Mouse (Mus musculus) ovary, adult 18-20 months (tissue): ENCODE results near the gene E130114P18Rik.

ENCODE experiments used
- DNase-seq: peaks from one replicate; pipeline ENCODE4 v3.0.0; 2022; ENCODE audit warnings: low spot score, mixed read lengths

E130114P18Rik gene

DNA sequence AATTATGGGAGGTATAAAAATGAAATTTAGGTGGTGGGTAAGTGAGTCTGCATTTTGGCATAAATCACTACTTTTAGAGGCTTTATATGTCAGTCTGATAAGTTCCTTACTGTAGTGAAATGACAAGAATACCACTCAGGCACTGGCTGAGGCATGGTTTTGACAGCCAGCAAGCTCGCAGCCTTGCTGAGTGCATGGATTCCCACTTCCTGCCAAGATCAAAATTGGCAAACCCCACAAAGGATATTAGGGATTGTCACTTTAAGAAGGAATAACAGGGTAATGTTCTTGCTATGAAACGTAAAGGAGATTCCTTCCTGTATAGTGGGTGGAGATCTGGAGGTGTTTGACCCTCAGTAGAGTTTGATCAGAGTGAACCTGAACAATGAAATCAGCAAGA, 27.4 kb upstream of the E130114P18Rik start:
- no peak for DNase-seq

DNA sequence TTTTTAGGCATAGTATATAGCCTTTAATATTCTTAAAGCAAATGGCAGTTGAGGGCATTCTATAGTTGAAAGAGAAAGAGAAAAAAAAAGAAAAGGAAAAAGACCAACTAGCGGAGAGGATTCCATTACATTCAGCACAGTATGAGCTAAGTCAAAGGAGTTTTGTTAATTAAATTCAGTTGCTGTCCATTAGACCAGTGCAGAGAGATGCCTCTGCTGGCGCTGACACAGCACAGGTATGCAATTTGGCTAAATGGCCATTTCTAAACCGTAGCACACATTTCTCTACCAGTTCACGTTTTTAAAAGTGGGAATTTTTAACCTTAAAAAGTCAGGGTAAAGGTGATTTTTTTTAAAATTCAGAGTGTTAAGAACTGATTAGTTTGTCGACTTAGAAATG, 26.8 kb upstream of the E130114P18Rik start:
- no peak for DNase-seq

DNA sequence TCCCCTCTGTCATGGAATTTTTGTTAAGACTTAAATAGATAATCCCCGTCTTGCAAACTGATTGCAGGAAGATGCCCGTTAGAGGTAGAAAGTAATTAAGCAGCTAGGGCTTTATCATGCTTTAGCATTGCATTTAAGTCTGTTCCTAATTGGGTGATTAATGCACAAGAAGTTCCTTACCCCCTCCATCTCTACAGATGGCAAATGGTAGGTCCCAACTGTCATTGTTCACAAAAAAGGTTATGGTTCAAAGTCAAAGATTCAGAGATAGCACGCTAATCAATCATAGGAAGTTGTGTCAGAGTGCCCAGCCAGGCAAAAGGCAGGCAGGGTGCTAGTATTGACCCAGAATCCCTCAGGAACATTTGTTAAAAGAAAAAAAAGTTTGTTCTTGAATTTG, 25.9 kb upstream of the E130114P18Rik start:
- no peak for DNase-seq

DNA sequence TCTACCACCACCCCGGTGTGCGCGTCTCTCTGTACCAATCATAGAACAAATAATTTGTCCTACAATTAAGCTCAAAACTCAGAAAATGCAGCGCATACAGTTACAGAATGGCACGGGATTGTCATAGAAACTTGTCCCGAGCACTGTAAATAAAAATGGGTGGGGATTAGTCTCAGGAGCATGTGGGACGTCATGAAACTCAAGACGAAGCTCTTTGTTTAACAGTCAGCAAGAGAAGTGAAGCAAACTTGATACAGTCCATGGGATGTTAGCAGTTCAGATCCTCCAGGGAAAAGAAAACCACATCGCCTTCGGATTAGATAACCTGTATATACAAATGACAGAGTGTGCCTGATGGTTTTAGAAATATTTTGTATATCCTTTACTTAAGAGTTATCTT, 18.6 kb upstream of the E130114P18Rik start:
- DNase-seq = no peak

DNA sequence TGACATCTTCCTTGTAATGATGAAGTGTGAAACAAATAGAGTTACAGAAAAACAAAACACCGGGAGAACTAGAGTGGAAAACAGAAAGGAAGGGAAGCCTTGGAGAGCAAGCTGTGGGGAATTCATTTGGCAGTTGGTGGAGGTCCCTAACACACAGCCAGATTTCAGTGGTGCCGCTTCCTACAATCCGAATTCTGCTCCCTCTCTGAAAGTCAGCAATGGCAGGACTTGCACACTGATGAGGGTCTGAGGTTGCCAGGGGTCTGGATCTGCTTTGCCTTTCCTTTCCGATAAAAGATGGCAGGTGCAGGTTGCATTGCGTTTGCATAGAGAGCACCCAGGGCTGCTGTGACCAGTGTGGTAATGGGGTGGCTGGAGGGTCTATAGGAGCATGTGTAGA, 18.1 kb upstream of the E130114P18Rik start:
- DNase-seq = no peak

DNA sequence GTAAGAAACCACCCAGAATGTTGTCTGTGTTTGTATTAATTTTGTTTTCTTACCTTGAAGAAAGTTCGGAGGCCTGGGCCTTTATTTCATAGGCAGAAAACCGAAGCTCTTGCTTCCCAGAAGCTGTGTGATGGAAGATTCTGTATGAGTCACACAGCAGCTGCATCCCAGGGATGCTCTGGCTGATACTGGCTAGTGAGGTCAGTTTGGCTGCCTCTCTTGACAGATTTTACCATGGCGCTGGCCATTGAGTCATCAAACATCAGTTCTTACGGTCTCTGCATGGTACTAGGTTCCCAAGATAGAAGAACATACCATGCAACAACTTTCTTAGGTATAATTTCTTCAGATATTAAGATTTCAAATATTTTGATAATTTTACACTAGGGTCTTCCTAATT, 17.0 kb upstream of the E130114P18Rik start:
- DNase-seq = no peak

DNA sequence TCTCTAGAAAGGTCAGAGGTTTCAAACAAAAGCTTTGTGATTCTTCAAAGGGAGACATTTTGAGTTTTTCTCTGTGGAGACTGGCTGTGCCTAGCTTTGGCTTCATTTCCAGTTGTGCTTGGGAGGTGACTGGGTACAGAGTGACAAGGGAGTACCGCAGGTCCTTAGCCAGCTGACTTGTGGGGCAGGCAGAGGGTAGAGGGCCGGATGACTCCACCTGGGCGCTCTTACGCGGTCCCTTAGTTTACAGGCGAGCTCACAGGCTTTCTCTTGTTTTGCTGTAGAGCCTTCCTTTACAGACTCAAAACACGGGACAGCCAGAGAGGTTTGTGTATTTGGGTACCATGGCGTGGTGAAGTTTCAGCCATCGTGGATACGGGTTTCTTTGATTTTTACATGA, 16.1 kb upstream of the E130114P18Rik start:
- no peak for DNase-seq

DNA sequence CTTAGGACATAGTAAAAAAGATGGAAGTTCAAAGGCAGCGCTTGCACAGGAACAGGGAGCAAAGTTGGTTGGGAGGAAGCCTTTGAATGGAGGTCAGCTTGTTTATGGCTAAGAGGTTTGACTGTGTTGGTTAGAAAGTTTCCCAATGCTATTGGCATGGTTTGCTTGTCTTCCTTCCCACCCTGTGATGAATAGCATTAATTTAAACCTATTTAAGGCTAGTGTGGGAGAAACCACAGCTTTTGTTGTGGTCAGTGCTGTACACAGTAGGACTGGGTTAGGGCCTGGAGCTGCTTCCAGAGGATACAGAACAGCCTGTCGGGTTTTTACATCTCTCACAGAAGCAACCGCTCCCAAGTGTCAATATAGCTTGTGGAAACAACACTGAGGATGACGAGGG, 10.7 kb upstream of the E130114P18Rik start:
- DNase-seq = no peak

DNA sequence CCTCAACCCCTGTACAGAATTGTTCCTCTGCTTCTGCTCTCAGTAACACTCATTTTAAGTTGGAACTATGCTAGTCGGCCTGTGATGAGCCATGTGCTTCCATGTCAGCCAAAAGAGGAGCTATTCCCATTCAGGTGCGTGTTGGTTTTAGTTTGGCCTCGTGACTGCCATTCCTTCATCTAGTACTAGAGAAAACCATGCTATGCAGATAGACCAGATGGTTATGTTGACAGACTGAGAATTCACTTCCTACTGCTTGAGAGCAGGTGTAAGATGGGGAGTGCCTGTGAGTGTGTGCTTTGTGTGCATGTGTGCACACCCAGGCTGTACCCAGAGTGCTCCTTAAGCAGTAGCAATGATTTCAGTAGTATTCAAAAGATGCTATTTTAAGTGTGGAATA, 9.6 kb upstream of the E130114P18Rik start:
- no peak for DNase-seq

DNA sequence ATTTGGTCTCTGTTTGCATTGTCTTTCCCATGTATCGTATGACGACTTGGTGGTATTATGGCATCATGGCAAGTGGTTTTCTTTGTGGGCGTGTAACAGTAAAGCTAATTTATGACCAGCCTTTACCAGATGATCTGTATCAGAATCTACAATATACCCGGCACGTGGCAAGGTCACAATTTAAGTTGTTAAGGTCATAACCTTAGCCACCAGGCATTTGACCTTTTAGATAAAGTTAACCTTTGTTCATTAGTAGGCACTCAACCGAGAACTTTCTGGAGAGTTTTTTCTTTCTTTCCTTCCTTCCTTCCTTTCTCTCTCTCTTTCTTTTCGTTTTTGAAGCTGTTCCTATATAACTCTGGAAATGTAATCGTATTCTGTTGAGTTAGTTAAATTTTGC, 8.7 kb upstream of the E130114P18Rik start:
- no peak for DNase-seq

DNA sequence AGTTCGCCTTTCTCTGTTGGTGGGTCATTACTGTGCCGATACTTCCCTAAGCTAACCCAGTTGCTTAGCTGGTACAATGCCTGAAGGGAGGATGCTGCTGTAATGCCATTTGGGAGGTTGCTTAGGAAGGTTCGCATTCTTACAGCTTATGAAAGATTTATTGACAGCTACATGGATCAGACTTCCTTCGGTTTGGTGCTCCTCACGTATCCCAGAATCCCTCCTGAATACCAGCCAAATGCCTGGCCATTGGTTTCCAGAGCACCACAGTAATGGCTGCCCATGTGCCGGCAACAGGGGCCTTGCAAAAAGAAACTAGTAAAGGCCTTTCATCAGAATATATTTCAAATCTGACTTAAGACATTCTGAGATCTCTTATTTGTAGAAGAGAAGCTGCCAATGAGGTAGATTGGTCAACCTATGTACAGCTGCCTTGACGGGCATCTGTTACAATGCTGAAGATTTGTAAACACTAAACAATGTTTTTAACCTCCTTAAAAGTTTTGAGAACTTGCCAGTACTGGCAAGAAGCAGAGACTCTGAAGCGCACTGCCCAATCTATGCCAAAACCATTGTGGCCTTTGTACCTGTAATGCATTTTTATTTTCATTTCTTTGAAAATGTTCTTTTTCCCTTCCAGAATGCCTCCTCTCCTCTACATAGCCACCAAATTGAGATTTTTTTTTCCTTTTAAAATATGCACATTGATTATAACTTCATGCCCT, 7.8 kb upstream of the E130114P18Rik start:
- DNase-seq = no peak

DNA sequence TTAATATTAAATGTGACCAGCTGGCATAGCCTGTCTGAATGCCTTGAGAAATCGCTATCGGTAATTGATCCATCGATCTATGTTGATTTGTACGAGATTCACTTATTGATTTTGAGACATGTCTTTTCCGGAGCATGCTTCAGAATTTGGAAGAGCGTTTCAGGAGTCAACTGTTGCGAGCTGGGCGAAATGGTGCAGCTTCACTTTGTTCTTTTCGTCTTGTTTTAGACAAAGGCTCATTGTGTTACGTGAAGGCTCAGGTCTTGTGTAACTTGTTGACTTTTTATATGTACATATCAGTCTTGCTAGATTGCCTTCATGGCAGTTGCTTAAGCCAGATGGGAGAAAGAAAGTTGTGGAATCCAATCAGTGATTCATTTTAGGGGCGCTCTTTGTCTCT, 6.4 kb upstream of the E130114P18Rik start:
- no peak for DNase-seq

DNA sequence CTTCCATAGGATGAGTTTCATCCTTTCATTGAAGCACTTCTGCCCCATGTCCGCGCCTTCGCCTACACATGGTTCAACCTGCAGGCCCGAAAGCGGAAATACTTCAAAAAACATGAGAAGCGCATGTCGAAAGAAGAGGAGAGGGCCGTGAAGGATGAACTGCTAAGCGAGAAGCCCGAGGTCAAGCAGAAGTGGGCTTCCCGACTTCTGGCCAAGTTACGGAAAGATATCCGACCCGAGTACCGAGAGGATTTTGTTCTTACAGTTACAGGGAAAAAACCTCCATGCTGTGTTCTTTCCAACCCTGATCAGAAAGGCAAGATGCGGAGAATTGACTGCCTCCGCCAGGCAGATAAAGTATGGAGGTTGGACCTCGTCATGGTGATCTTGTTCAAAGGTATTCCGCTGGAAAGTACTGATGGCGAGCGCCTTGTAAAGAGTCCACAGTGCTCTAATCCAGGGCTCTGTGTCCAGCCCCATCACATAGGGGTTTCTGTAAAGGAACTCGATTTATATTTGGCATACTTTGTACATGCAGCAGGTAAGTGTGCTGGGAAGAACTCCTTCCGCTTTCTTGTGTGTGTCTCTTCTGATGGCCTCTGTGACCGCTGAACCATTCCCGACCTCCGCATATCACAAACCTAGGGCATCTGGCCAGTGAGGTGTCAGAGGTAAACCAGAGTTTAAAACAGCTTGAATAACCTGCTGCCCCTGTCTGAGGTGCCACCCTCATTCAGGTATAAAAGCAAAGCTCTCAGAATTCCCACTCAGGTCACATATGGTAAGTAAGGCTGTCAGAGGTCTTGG, 5.4 kb upstream of the E130114P18Rik start:
- DNase-seq = no peak

DNA sequence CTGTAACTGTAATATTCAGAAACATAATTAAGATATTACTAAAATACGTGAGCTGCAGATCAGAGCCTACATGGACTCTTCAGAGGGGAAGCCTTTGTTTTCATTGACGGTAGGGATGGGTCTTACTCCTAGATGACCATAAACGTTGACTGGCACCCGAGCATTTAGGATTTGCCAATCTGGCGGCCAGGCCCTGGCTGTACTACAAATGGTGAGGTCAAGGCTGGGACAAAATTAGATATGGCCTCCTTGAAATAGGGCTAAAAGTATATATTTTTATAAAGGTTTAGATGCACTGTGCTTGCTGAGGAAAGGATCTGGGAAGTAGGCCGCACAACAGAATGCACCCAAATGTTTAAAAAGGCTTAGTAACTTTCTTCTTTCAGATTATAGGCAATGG, 4.6 kb upstream of the E130114P18Rik start:
- no peak for DNase-seq

DNA sequence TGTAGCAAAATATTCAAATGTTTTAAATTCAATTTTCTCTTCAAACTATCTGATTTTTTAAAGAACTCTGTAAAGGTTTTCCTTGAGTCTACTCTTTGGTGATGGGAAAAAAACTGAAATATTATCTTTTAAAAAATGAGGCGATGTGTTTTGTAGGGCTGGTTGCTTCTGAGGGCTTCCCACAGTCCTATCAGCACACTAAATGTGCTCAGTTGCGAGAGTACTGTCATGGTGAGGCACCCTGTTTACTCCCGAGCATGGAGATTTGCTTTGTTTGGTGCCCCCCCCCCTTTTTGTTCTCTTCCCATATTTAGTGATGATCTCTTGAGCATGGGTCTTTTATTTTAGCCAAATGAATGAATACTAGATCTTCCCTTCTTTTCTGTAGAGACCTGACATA, 4.2 kb upstream of the E130114P18Rik start:
- DNase-seq = no peak

DNA sequence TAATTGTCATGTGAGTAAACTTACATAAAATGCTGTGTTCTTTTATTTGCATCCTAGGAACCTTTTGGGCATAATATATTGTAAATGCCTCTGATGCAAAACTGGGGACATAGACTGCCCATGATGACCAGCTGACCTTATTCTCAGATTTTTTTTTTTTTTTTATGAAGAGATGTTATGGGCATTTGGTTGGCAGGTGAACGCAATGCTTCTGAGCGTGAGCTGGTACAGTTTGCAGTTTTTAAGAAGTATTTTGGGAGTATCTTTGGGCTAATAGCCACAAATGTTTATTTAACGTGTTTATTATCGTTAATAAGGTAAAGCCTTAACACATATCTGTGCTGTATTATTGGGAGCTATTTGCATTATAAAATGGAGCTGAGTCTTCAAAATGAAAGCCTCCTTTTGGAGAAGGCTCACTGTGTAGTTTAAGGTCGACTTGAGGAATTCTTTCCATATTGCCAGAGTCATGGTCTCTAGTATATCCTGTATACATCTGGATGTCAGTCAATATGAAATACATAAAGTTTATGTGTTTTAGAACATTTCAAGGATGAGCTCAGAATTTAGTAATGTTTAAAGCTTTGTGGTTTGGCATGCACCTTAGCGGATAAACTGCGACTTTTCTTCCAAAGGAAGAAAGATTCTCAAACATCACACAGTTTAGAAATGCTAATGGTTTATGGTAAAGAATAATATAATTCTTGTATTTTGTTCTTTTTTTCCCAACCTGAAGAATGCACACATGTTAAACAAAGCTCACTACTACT, 3.0 kb upstream of the E130114P18Rik start:
- no peak for DNase-seq

DNA sequence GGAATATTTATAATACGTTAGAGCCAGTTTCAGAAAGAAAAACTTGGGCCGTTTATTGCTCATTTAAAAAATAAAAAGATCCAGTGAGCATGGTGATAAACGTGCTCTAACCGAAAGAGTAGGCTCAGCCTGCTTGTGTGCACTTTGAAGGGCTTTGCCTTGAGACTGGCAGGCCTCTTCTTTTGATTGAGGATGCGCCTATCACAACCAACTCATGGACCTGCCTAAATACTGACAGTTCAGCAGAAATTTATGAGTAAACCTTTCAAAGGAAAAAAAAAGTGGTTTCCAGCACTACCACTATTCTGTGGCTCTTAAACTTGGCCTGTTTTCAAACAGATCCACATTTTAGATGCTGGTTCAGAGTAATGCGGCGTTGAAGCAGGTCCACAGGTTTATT, 2.1 kb upstream of the E130114P18Rik start:
- DNase-seq = no peak

DNA sequence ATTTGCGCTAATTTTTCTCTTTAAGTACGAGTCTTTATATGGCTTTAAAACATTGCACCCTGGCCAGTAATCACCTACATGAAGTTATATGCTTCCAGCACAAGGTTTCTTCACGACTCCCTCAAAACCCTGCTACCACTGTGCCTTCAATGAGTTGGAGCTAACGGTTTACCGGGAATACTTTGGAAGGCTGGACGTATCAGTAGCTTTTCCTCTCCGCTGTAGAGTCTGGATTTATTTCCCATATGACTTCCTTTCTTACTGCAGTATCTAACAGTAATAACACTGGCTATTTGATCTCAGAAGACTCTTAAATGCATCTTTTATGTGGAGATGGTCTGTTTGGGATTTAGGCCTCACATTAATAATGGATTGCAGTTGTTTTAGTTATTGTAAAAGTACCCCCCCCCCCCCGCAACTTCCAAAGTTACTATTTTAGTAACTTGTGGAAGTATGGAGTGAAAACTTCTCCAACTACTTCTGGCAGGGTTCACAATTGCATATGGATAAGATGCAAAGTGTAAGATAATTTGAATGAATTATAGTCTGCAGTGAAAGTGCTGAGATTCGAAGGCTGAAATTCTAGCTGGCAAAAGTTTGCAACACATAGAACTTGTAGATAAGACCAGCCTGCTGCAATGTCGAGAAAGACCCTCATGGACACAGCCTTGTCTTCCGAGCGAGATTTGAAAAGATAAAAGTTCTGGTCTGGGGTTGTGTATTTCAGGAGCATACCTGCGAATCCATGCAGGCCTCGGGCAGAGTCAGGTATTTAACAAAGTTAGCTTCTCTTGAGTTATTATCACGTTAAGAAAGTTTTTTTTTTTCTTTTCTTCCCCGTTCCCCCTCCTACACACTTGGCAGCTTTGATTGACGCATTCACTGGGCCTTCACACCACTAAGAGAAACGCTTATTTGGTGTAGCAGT, 1.4 kb upstream of the E130114P18Rik start:
- DNase-seq = no peak

DNA sequence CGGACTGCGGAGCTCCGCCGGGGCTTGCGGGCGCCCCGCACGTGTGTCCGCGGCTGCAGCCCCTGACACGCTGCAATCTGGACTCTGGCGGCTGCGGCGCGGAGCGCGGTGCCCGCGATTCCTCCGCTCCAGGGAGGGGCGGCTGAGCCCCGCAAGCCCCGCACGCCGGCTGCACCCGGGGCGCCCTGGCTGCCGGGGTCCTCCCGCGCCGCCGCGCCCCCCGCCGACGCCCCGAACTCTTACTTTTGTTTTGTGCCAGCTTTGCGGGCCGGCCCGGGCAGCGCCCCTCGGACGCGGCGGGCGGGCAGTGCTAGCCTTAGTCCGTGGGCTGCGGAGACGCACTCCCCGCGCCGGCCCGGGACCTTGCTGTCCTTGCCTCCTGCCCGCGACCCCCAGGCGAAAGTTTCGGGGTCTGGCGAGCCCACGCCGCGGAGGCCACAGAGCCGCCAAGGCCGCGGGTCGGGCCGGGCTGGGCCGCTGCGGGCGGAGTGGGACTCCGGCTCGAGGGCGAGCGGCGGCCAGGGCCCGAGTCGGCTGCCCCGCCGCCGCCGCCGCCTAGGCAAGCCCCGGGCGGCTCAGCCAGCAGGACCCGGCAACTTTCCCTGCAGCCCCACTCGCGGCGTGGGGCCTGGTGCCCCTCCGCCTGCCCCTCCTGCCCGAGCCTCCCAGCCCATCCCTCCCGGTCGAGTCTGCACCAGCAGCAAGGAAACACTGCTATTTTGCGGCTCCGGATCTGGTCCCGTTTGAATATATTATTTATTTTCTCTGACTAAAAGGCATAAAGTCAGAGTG, 529 bp upstream of the E130114P18Rik start:
- no peak for DNase-seq

DNA sequence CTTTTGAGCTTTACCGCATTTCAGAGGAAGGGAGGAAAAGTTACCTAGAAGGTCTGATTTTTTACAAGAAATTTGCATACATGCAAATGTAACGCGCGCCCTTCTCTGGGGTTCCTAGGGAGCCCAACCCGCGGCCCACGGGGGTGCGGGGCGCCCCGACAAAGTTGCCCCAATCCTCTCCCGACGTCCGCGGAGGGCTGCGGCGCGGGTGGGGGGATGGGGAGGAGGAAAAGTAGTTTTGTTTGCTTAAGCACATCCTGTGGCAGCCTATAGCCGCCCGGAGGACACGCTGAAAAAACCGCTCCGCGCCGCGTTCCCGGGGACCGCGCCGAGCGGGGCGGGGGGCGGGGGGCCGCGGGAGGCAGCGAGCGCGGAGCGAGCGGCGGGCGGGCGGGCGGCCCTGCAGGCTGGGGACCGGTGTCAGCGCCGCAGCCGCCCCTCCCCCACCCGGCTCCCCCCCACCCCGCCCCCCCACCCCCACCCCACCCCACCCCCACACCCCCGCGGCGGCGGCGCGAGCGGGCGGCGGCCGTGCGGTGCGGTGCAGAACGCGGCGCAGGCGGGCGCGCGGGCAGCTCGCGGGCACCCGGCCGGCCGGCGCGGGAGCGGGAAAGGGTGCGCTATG, 685 bp downstream of the E130114P18Rik start:
- DNase-seq = peak; percentile 50
